Mouse (Mus musculus) large intestine, adult 2 months (tissue): ENCODE measurements around the gene Hoxa1. TPM values are rescaled to one million over a fixed set of nuclear protein-coding genes. Genes with fewer than 3 reads are reported as not detected.

ENCODE experiments used
- DNase-seq: peaks from one replicate; pipeline ENCODE4 v3.0.0-alpha.2; 2012; ENCODE audit warnings: low read depth, low spot score
- WGBS: fragments of 180-500 bp; shearing (Covaris S2); methylation state at CpG from one replicate; pipeline ENCODE4 v1.1.7; 2018; 5-methylcytosine and 5-hydroxymethylcytosine counted together
- polyA plus RNA-seq: library from polyadenylated mRNA; depleted of rRNA; stranded (reverse); fragments of >200 nt; gene quantifications from 2 replicates; pipeline ENCODE4 v1.2.3, GENCODE M21; 2012

Gene Hoxa1
- polyA plus RNA-seq, 1 experiment, result 0.24 TPM

- WGBS, result 2% methylated on average over 95 of the region's 102 CpGs
- peak; percentile 85 for DNase-seq
These were observed 33.0 kb upstream of the Hoxa1 start, which contains the start of gene Hoxa4 for GRCm38 (mm10) chr6:52190906-52191810. Gene Hoxa4, minus strand, starts transcription at chr6:52191753.

GRCm38 (mm10) chr6:52190410-52190809 lies 32.3 kb upstream of the Hoxa1 start:
- DNase-seq, result no peak
- WGBS, result 24% methylated on average over 23 of the region's 23 CpGs

- WGBS, result 34% methylated on average over 8 of the region's 8 CpGs
- no peak for DNase-seq
These were observed 31.8 kb upstream of the Hoxa1 start for GRCm38 (mm10) chr6:52189909-52190308.

- 21% methylated on average over 5 of the region's 5 CpGs for WGBS
- DNase-seq, result no peak
These were observed 31.1 kb upstream of the Hoxa1 start for GRCm38 (mm10) chr6:52189172-52189591.

GRCm38 (mm10) chr6:52186500-52186899 lies 28.4 kb upstream of the Hoxa1 start:
- DNase-seq, result no peak
- WGBS, result 51% methylated on average over 1 of the region's 1 CpGs

GRCm38 (mm10) chr6:52185834-52186233 lies 27.7 kb upstream of the Hoxa1 start:
- DNase-seq, result no peak
- WGBS, result 43% methylated on average over 3 of the region's 3 CpGs

- WGBS, result 14% methylated on average over 19 of the region's 19 CpGs
- no peak for DNase-seq
These were observed 27.1 kb upstream of the Hoxa1 start for GRCm38 (mm10) chr6:52185222-52185621.

- DNase-seq, result no peak
- 32% methylated on average over 6 of the region's 6 CpGs for WGBS
These were observed 26.6 kb upstream of the Hoxa1 start for GRCm38 (mm10) chr6:52184668-52185067.

- no peak for DNase-seq
- 24% methylated on average over 10 of the region's 10 CpGs for WGBS
These were observed 25.4 kb upstream of the Hoxa1 start for GRCm38 (mm10) chr6:52183311-52184080.

- WGBS, result 37% methylated on average over 1 of the region's 1 CpGs
- DNase-seq, result no peak
These were observed 24.7 kb upstream of the Hoxa1 start for GRCm38 (mm10) chr6:52182793-52183192.

GRCm38 (mm10) chr6:52182030-52182429 lies 23.9 kb upstream of the Hoxa1 start:
- 42% methylated on average over 2 of the region's 2 CpGs for WGBS

GRCm38 (mm10) chr6:52180726-52181125 lies 22.6 kb upstream of the Hoxa1 start:
- no peak for DNase-seq
- WGBS, result 63% methylated on average over 3 of the region's 3 CpGs

More at GRCm38 (mm10) chr6:52182030-52182429, 23.9 kb upstream of the Hoxa1 start:
- DNase-seq, result no peak

GRCm38 (mm10) chr6:52180213-52180710 lies 22.1 kb upstream of the Hoxa1 start:
- 52% methylated on average over 11 of the region's 11 CpGs for WGBS
- DNase-seq, result no peak

GRCm38 (mm10) chr6:52179690-52180089 lies 21.6 kb upstream of the Hoxa1 start:
- DNase-seq, result no peak
- WGBS, result 60% methylated on average over 10 of the region's 10 CpGs

GRCm38 (mm10) chr6:52178918-52179665 lies 21.0 kb upstream of the Hoxa1 start:
- 38% methylated on average over 4 of the region's 4 CpGs for WGBS
- no peak for DNase-seq

- DNase-seq, result no peak
- WGBS, result 43% methylated on average over 9 of the region's 9 CpGs
These were observed 19.7 kb upstream of the Hoxa1 start for GRCm38 (mm10) chr6:52177806-52178205.

- WGBS, result 21% methylated on average over 36 of the region's 36 CpGs
- DNase-seq, result no peak
These were observed 19.1 kb upstream of the Hoxa1 start, which contains the start of gene 5730596B20Rik for GRCm38 (mm10) chr6:52177061-52177735. Gene 5730596B20Rik, plus strand, starts transcription at chr6:52177498.

GRCm38 (mm10) chr6:52176391-52176790 lies 18.3 kb upstream of the Hoxa1 start:
- WGBS, result 18% methylated on average over 6 of the region's 6 CpGs

GRCm38 (mm10) chr6:52175864-52176263 lies 17.7 kb upstream of the Hoxa1 start:
- no peak for DNase-seq
- WGBS, result 2% methylated on average over 19 of the region's 35 CpGs

More at GRCm38 (mm10) chr6:52176391-52176790, 18.3 kb upstream of the Hoxa1 start:
- DNase-seq, result no peak
